Comparison of ENCODE assay signal across 12 mouse cellular contexts in the genomic region with DNA sequence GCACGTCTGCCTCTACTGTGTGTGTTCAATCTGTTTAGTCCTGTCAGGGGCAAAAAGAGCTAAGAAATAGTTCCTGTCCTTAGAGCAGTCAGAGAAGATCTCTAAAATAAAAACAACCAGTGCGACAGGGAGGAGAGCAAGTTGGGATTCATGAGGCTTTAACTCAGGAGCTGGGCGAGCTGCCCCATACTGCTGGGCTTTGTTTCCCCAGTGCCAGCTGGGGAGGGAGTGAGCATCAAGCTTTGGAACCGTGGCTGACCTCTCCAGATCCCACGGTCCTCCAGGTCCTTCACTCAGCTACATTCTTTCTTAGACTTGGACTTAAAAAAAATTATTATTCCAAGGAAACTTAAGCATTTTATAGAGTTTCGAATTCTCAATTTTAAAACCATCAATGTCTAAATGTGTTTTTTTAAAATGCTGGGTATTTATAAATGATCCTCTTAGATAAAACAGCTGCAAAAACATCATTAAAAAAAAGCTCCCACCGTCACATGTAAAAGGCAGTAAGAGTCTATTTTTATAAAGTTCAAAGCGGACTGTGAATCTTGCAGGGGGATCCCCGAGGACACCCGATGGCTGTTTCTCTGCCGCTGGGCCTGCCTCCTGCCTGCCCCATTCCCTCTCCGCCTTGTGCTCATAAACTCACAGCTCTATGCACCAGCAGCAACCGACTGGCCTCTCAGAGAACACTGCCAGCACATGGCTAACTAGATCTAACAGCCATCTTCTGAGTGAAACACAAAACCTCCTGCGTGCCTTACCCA.
A peak's percentile ranks its signal among the peaks of the same experiment; 100 is the strongest.
DNase-seq lines count a peak whose midpoint lies in the region; ATAC-seq lines count a peak whose summit lies in the region.
"Had no signal": no experiment of that assay in that cellular context is flagged by ENCODE, and none has a peak within 500 bp of the region (broad histone marks: within the 10 kb centered on the region; RNA-seq: fewer than 3 reads in every experiment).

No protein-coding gene starts in this region.

- 0 out of 2 replicates have a peak, but pooled peaks cover 4% of the 10 kb centered on the region for H3K4me1 ChIP-seq in kidney, embryonic 14.5 days (ENCODE audit: control insufficient read depth, insufficient read depth, low read length)
- H3K4me1 ChIP-seq in embryonic facial prominence, embryonic 10.5 days: peaks cover 12% of the 10 kb centered on the region
- H3K4me1 ChIP-seq in midbrain, embryonic 13.5 days (replicated peaks): peaks cover 9% of the 10 kb centered on the region

- peak; percentile 27 for DNase-seq in cerebellum, adult 9-11 months
- no peak for DNase-seq in cerebellum, adult 11 months
- DNase-seq in kidney, postnatal 25 days: no peak
- peak; percentile 25 for DNase-seq in embryonic facial prominence, embryonic 10.5 days (ENCODE audit: low spot score)
- no peak for DNase-seq in layer of hippocampus, postnatal 14 days (ENCODE audit: low spot score in 2 of 2)
- no peak for DNase-seq in frontal cortex, adult 2 months (ENCODE audit: extremely low spot score in 1 of 2, low spot score in 1 of 2)
- DNase-seq: B cell, adult 2 months; layer of hippocampus, adult 9-11 months had no signal

- H3K4me3 ChIP-seq in kidney, embryonic 14.5 days (ENCODE audit: low read length): no peak overlapping the region
- H3K4me3 ChIP-seq in embryonic facial prominence, embryonic 10.5 days: no peak overlapping the region
- H3K4me3 ChIP-seq in midbrain, embryonic 13.5 days (replicated peaks): no peak overlapping the region
- H3K4me3 ChIP-seq: forebrain, embryonic 12.5 days; hindbrain, embryonic 12.5 days had no signal

- no peak overlapping the region for H3K27ac ChIP-seq in kidney, embryonic 14.5 days (ENCODE audit: low read depth, low read length)
- peak overlapping the region; percentile 35 for H3K27ac ChIP-seq in embryonic facial prominence, embryonic 10.5 days (replicated peaks)
- peak overlapping the region; percentile 26; the same call in 1 of the 2 replicates for H3K27ac ChIP-seq in midbrain, embryonic 13.5 days
- H3K27ac ChIP-seq: forebrain, embryonic 12.5 days; hindbrain, embryonic 12.5 days had no signal

- no peak overlapping the region for H3K9ac ChIP-seq in kidney, embryonic 14.5 days (ENCODE audit: low read depth, low read length)
- no peak overlapping the region for H3K9ac ChIP-seq in midbrain, embryonic 13.5 days (replicated peaks)
- H3K9ac ChIP-seq: forebrain, embryonic 12.5 days; hindbrain, embryonic 12.5 days had no signal

- no peaks in the 10 kb centered on the region for H3K9me3 ChIP-seq in kidney, embryonic 14.5 days (ENCODE audit: control insufficient read depth, low read length)
- no peaks in the 10 kb centered on the region for H3K9me3 ChIP-seq in embryonic facial prominence, embryonic 10.5 days
- no peaks in the 10 kb centered on the region for H3K9me3 ChIP-seq in midbrain, embryonic 13.5 days
- H3K9me3 ChIP-seq: forebrain, embryonic 12.5 days; hindbrain, embryonic 12.5 days had no signal

- ATAC-seq in kidney, embryonic 14.5 days (ENCODE audit: low FRiP score, low TSS enrichment): peak; percentile 79
- peak; percentile 50; the same call in 1 of the 2 replicates for ATAC-seq in midbrain, embryonic 13.5 days

- H3K4me2 ChIP-seq in kidney, embryonic 14.5 days (replicated peaks; ENCODE audit: low read depth, low read length): no peak overlapping the region
- no peak overlapping the region for H3K4me2 ChIP-seq in midbrain, embryonic 13.5 days (replicated peaks)
- H3K4me2 ChIP-seq: forebrain, embryonic 12.5 days; hindbrain, embryonic 12.5 days had no signal

- 19% methylated on average over 14 of the region's 14 CpGs for whole genome bisulfite sequencing in kidney, embryonic 14.5 days
- 33% methylated on average over 14 of the region's 14 CpGs for whole genome bisulfite sequencing in embryonic facial prominence, embryonic 10.5 days
- 23% methylated on average over 14 of the region's 14 CpGs for WGBS in midbrain, embryonic 13.5 days

- no peaks in the 10 kb centered on the region for H3K27me3 ChIP-seq in kidney, embryonic 14.5 days (ENCODE audit: control insufficient read depth, insufficient read depth, low read length)
- H3K27me3 ChIP-seq in embryonic facial prominence, embryonic 10.5 days (replicated peaks; ENCODE audit: low read depth, poor library complexity, severe bottlenecking): no peaks in the 10 kb centered on the region
- H3K27me3 ChIP-seq in midbrain, embryonic 13.5 days: no peaks in the 10 kb centered on the region
- H3K27me3 ChIP-seq: hindbrain, embryonic 12.5 days had no signal

- H3K36me3 ChIP-seq in kidney, embryonic 14.5 days (ENCODE audit: control insufficient read depth, insufficient read depth, low read length): no peaks in the 10 kb centered on the region
- no peaks in the 10 kb centered on the region for H3K36me3 ChIP-seq in embryonic facial prominence, embryonic 10.5 days (replicated peaks)
- no peaks in the 10 kb centered on the region for H3K36me3 ChIP-seq in midbrain, embryonic 13.5 days
- H3K36me3 ChIP-seq: forebrain, embryonic 12.5 days; hindbrain, embryonic 12.5 days had no signal

Comparison
In these comparisons a context has a peak if more than half of its experiments do, and no peak if none do; other contexts are left out.
1. DNase-seq: peak in cerebellum, adult 9-11 months (single experiment) and embryonic facial prominence, embryonic 10.5 days (single experiment); none in cerebellum, adult 11 months (single experiment), kidney, postnatal 25 days (0 of 2), layer of hippocampus, postnatal 14 days (0 of 2) and frontal cortex, adult 2 months (0 of 2).